Mouse (Mus musculus): ENCODE results near the gene Ccdc61. TPM values are rescaled to one million over a fixed set of nuclear protein-coding genes. Genes with fewer than 3 reads are reported as not detected.

Ccdc61 gene
- polyA plus RNA-seq (2017; shearing (Covaris generic)): 46.0 TPM

DNA sequence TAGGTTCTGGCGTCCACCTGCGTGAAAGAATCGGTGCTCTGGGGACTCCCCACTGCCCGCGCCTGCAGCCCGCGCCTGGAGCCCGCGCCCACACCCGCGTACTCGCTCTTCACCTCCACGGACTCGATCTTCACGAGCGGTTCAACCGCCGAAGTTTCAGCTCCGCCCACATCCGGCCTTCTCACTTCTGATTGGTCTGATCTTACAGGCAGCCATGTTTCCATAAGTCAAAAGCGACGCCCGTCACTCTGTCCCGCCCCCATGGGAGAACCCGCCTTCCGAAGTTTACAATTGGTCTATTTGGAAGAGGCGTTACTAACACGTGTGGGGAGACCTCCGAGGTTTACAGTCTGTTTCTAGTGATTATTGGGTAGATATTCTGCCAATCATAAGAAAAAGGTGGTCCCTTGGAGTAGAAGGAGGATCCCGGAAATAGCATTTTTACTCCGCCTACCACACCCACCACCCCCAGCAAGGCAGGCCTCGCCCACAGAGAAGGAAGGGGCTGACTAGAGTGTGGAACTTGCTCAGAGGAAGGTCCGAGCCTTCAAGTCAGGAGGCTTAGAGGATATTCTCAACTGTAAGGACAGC is at the start of gene Ccdc61:
Ccdc61 (minus strand) TSS at position 175 of the 591 bp plus-strand sequence.

DNA sequence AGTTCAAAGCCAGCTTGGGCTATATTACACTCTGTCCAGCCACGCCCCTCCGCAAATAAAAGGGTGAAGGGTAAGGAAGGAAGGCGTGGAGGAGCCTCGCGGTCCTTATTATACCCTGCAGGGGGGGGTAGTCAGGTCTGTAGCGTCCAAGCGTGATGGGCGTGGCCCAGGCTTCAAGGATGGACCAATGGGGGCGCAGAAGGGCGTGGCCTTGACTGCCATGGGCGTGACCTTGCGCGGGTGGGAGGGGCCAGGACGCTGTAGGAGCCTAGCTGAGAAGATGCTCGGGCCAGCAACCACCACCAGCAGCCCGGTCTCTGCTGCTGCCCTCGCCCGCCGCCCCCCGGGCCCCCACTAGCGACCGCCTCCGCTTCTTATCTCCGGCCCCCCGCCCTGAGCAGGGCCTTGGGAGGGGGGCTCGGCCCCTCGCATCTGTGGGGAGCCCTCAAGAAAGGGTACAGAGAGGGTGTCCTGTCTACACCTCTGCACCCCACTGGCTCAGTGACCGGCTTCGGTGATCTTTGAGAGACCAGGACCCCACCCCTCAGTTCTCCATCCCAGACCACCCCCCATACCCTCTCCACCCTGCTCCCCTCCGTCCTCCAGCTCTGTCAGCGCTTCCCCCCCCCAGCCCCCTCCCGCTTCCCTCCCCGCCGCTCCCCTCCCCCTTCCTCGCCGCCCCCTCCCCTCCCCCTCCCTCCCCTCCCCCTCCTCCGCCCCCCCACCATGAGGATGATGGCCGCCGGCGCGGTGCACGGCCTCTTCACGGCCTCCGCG is 15.1 kb upstream of the Ccdc61 start, which contains the start of gene Nova2:
Nova2 (plus strand) TSS at position 727 of the 777 bp plus-strand sequence.

DNA sequence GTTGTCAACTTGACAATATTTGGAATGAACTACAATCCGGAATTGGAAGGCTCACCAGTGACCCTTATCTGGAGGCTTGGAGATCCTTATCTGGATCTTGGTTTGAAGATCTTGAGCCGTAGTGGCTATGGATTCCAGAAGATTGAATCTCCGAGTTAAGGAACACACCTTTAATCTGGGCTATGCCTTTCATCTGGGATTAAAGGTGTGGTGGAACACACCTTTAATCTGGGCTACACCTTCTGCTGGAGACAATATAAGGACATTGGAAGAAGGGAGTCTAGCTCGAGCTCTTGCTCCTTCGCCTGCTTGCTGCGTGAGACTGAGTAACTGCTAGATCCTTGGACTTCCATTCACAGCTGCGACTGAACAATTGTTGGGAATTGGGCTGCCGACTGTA is 39.2 kb downstream of the Ccdc61 start, which contains the start of gene Pglyrp1:
Pglyrp1 (plus strand) TSS at position 301 of the 400 bp plus-strand sequence.

Other genes starting within 250 kb of the Ccdc61 start
- not detected for gene Psg20, start 224.2 kb downstream of the Ccdc61 start, polyA plus RNA-seq (2017; shearing (Covaris generic))
- gene Psg22, start 192.3 kb downstream of the Ccdc61 start, polyA plus RNA-seq (2017; shearing (Covaris generic)): not detected
- not detected for gene Psg19, start 111.9 kb downstream of the Ccdc61 start, polyA plus RNA-seq (2017; shearing (Covaris generic))
- gene Psg17, start 88.8 kb downstream of the Ccdc61 start, polyA plus RNA-seq (2017; shearing (Covaris generic)): not detected
- gene Mill2, start 70.4 kb downstream of the Ccdc61 start, polyA plus RNA-seq (2017; shearing (Covaris generic)): 0.38 TPM
- gene Pglyrp1, start 39.1 kb downstream of the Ccdc61 start, polyA plus RNA-seq (2017; shearing (Covaris generic)): 191 TPM
- gene Nova2, start 15.5 kb upstream of the Ccdc61 start, polyA plus RNA-seq (2017; shearing (Covaris generic)): not detected
- gene Nanos2, start 77.0 kb upstream of the Ccdc61 start, polyA plus RNA-seq (2017; shearing (Covaris generic)): not detected
- gene Mypop, start 80.8 kb upstream of the Ccdc61 start, polyA plus RNA-seq (2017; shearing (Covaris generic)): 3.3 TPM
- gene Irf2bp1, start 93.6 kb upstream of the Ccdc61 start, polyA plus RNA-seq (2017; shearing (Covaris generic)): 6.5 TPM
- gene Foxa3, start 113.1 kb upstream of the Ccdc61 start, polyA plus RNA-seq (2017; shearing (Covaris generic)): not detected
- gene Sympk, start 114.0 kb upstream of the Ccdc61 start, polyA plus RNA-seq (2017; shearing (Covaris generic)): 23.0 TPM
- gene Rsph6a, start 144.3 kb upstream of the Ccdc61 start, polyA plus RNA-seq (2017; shearing (Covaris generic)): not detected
- not detected for gene Dmwd, start 165.8 kb upstream of the Ccdc61 start, polyA plus RNA-seq (2017; shearing (Covaris generic))
- gene Dmpk, start 173.4 kb upstream of the Ccdc61 start, polyA plus RNA-seq (2017; shearing (Covaris generic)): 1.4 TPM
- 0.35 TPM for gene Six5, start 184.2 kb upstream of the Ccdc61 start, polyA plus RNA-seq (2017; shearing (Covaris generic))
- gene Gm4969, start 208.0 kb upstream of the Ccdc61 start, polyA plus RNA-seq (2017; shearing (Covaris generic)): not detected
- gene Fbxo46, start 209.4 kb upstream of the Ccdc61 start, polyA plus RNA-seq (2017; shearing (Covaris generic)): 36.5 TPM
- gene Qpctl, start 238.9 kb upstream of the Ccdc61 start, polyA plus RNA-seq (2017; shearing (Covaris generic)): 14.1 TPM
- gene Snrpd2, start 239.3 kb upstream of the Ccdc61 start, polyA plus RNA-seq (2017; shearing (Covaris generic)): 46.5 TPM

Data from inflammation-experienced regulatory T-cells, adult 16 weeks (primary cell).